Mouse (Mus musculus) cerebellum, adult 2 months (tissue): ENCODE results near the gene Cd47.

ENCODE experiments used
- CTCF ChIP-seq: fragments of 200-500 bp; IDR thresholded peaks from 2 replicates; pipeline ENCODE4 v1.5.1; 2011; ENCODE audit warnings: low read depth, mild to moderate bottlenecking, control low read depth, low read length, moderate library complexity, borderline replicate concordance; ENCODE audit not compliant: insufficient read depth
- POLR2A ChIP-seq: fragments of 200-500 bp; IDR thresholded peaks from 2 replicates; pipeline ENCODE4 v1.6.1; 2011; ENCODE audit warnings: low read length, control low read depth, borderline replicate concordance; ENCODE audit not compliant: insufficient read depth

DNA sequence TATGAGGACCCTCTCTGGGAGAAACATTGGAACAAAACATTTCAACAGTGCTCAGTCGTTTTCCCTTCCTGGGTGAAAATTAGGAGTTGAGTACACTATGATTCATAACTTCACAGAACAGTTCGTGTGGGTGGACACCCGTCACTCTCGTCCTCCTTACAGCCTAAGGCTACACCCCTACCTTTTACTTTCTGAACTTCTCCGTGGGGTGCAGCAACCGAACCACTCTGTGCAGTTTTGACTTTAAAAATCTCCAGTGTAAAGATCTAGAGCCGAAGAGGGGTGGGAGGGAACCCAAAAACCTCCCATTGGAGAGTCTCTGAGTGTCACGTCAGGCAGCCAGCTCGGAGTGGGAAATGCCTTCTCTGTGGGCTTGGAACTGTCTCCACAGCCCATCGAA lies 6.6 kb downstream of the Cd47 start:
- TF ChIP-seq CTCF (no peak), POLR2A (no peak)
